Mouse (Mus musculus) lung, postnatal 0 days (tissue): ENCODE results near the gene Zbtb17. TPM values are rescaled to one million over a fixed set of nuclear protein-coding genes. Genes with fewer than 3 reads are reported as not detected.

Source experiments
- ATAC-seq: fragments of 200-750 bp; cut with Nextera tagmentation; 2 replicates; pipeline ENCODE4 v1.8.0; 2017; ENCODE audit warnings: moderate library complexity
- DNase-seq: peaks from one replicate; pipeline ENCODE4 v3.0.0-alpha.2; 2016; ENCODE audit warnings: low spot score
- H3K27ac ChIP-seq: fragments of 300-500 bp; sonication (generic); 2 replicates; pipeline ENCODE4 v1.5.1; 2014; ENCODE audit warnings: antibody characterized with exemption, mild to moderate bottlenecking, low read length, mixed read lengths
- H3K27me3 ChIP-seq: fragments of 300-500 bp; sonication (generic); replicated peaks from 2 replicates; pipeline ENCODE4 v1.6.1; 2014; ENCODE audit warnings: low read length, mixed read lengths; ENCODE audit not compliant: insufficient read depth
- H3K36me3 ChIP-seq: fragments of 300-500 bp; sonication (generic); 2 replicates; pipeline ENCODE4 v1.6.1; 2014; ENCODE audit warnings: low read length, mixed read lengths; ENCODE audit not compliant: insufficient read depth
- H3K4me1 ChIP-seq: fragments of 300-500 bp; sonication (generic); 2 replicates; pipeline ENCODE4 v1.6.1; 2014; ENCODE audit warnings: antibody characterized with exemption, low read depth, low read length, mixed read lengths; ENCODE audit not compliant: insufficient read depth
- H3K4me2 ChIP-seq: fragments of 300-500 bp; sonication (generic); replicated peaks from 2 replicates; pipeline ENCODE4 v1.6.1; 2014; ENCODE audit warnings: low read depth, mild to moderate bottlenecking, low read length, moderate library complexity, mixed read lengths
- H3K4me3 ChIP-seq: fragments of 300-500 bp; sonication (generic); 2 replicates; pipeline ENCODE4 v1.5.1; 2014; ENCODE audit warnings: low read depth, low read length
- H3K9ac ChIP-seq: fragments of 300-500 bp; sonication (generic); replicated peaks from 2 replicates; pipeline ENCODE4 v1.6.1; 2014; ENCODE audit warnings: low read depth, mild to moderate bottlenecking
- H3K9me3 ChIP-seq: fragments of 300-500 bp; sonication (generic); 2 replicates; pipeline ENCODE4 v1.6.1; 2016; ENCODE audit warnings: low read length, mixed read lengths
- CTCF ChIP-seq: IDR thresholded peaks from 2 replicates; pipeline ENCODE4 v1.5.1; 2016; ENCODE audit warnings: antibody characterized with exemption, mild to moderate bottlenecking
- EP300 ChIP-seq: IDR thresholded peaks from 2 replicates; pipeline ENCODE4 v1.6.1; 2016; ENCODE audit warnings: antibody characterized with exemption, mild to moderate bottlenecking, control low read depth
- WGBS: fragments of 180-500 bp; shearing (Covaris S2); extraction: QIAGEN DNeasy Blood & Tissue Kit; methylation state at CpG from one replicate; pipeline ENCODE4 v1.1.7; 2014; 5-methylcytosine and 5-hydroxymethylcytosine counted together
- polyA plus RNA-seq: library from polyadenylated mRNA; unstranded; fragments of >200 nt; fragmentation: Nextera tagmentation; extraction: Ambion mirVana; gene quantifications from 2 replicates; pipeline ENCODE4 v1.2.1, GENCODE M21; 2015

Gene Zbtb17
- polyA plus RNA-seq, 1 experiment from 2014 or later = 14.1 TPM

GRCm38 (mm10) chr4:141456193-141456938, 11.9 kb downstream of the Zbtb17 start:
- no peak for ATAC-seq
- 0 out of 2 replicates have a peak, but pooled peaks cover 5% of the 10 kb centered on the region for H3K36me3 ChIP-seq

DNA sequence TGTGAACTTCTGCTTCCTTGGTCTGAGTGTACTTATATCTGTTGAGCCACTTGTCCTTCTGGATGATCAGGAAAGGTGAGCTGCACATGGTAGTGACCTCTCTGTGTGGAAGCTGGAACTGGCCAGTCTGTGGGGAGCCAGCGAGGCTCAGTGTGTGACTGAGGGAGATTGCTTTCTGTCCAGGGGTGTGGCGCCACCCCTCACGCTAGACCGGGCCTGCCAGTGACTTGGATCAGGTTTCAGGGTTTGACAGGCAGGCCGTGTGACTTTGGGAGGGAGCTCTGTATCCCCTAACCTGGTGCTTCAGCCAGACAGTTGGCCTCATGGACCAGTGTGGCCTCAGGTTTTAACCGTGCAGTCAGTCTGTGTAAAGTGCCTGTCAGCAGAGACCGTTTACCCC, 13.8 kb downstream of the Zbtb17 start:
- Histone ChIP-seq H3K9ac (no peak overlapping the region), H3K4me2 (no peak overlapping the region), H3K4me3 (no peak overlapping the region), H3K9me3 (no peaks in the 10 kb centered on the region), H3K27ac (no peak overlapping the region), H3K4me1 (no peaks in the 10 kb centered on the region), H3K36me3 (no peaks in the 10 kb centered on the region), H3K27me3 (no peaks in the 10 kb centered on the region)
- WGBS = 30% methylated on average over 7 of the region's 7 CpGs
- DNase-seq (peak; percentile 38), ATAC-seq (peak; percentile 48)
- no peak for TF ChIP-seq CTCF
- no peak for TF ChIP-seq EP300

More at GRCm38 (mm10) chr4:141456193-141456938, 11.9 kb downstream of the Zbtb17 start:
- WGBS = 89% methylated on average over 14 of the region's 14 CpGs
- Histone ChIP-seq H3K4me2 (no peak overlapping the region), H3K4me3 (no peak overlapping the region), H3K27ac (no peak overlapping the region), H3K9ac (no peak overlapping the region), H3K4me1 (no peaks in the 10 kb centered on the region), H3K9me3 (no peaks in the 10 kb centered on the region), H3K27me3 (no peaks in the 10 kb centered on the region)
- no peak for DNase-seq
- TF ChIP-seq CTCF (no peak), EP300 (no peak)

DNA sequence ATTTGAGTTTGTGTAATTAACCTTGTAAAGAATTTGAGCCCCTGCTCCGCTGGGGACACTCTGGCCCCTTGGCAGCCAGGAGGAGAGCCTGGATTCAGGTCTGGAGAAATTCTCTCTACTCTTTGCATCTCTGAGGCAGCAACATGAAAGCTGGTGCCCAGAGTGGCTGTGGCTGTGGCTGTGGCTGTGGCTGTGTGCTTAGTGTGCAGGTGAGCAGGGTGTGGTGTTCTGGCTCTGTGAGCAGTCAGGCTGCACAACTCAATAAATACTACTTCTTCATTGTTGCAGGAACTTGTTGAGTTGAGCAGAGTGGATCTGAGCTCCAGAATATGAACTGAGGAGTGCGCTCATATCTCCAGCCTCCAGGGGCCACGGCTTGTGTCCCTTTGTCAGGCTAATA, 14.4 kb downstream of the Zbtb17 start:
- H3K36me3 ChIP-seq = no peaks in the 10 kb centered on the region
- 0 out of 2 replicates have a peak, but pooled peaks have one; percentile 20 for ATAC-seq
- TF ChIP-seq CTCF (no peak), EP300 (no peak)
- no peaks in the 10 kb centered on the region for H3K27me3 ChIP-seq
- no peak overlapping the region for H3K4me3 ChIP-seq
- no peak overlapping the region for H3K27ac ChIP-seq
- H3K9ac ChIP-seq = no peak overlapping the region
- 67% methylated on average over 3 of the region's 3 CpGs for WGBS
- peak; percentile 35 for DNase-seq
- no peaks in the 10 kb centered on the region for H3K4me1 ChIP-seq
- H3K9me3 ChIP-seq = no peaks in the 10 kb centered on the region
- no peak overlapping the region for H3K4me2 ChIP-seq

- no peaks in the 10 kb centered on the region for H3K9me3 ChIP-seq
- no peak overlapping the region for H3K27ac ChIP-seq
- H3K4me3 ChIP-seq = no peak overlapping the region
- peaks cover 7% of the 10 kb centered on the region; the same call in 1 of the 2 replicates for H3K36me3 ChIP-seq
- TF ChIP-seq EP300 (no peak), CTCF (no peak)
- ATAC-seq (no peak), DNase-seq (no peak)
- 87% methylated on average over 9 of the region's 9 CpGs for WGBS
- no peaks in the 10 kb centered on the region for H3K27me3 ChIP-seq
- H3K9ac ChIP-seq = no peak overlapping the region
- H3K4me1 ChIP-seq = no peaks in the 10 kb centered on the region
- H3K4me2 ChIP-seq = no peak overlapping the region
Measured at GRCm38 (mm10) chr4:141459766-141460165, 15.3 kb downstream of the Zbtb17 start.

- Histone ChIP-seq H3K27ac (no peak overlapping the region), H3K27me3 (no peaks in the 10 kb centered on the region), H3K9me3 (no peaks in the 10 kb centered on the region), H3K4me3 (no peak overlapping the region), H3K4me1 (no peaks in the 10 kb centered on the region), H3K4me2 (no peak overlapping the region), H3K36me3 (peaks cover 11% of the 10 kb centered on the region; the same call in 1 of the 2 replicates), H3K9ac (no peak overlapping the region)
- no peak for ATAC-seq
- no peak for DNase-seq
- TF ChIP-seq EP300 = no peak
- no peak for TF ChIP-seq CTCF
- WGBS = 83% methylated on average over 4 of the region's 4 CpGs
Measured at GRCm38 (mm10) chr4:141460481-141460880, 16.0 kb downstream of the Zbtb17 start.

- peak; percentile 37 for DNase-seq
- no peaks in the 10 kb centered on the region for H3K4me1 ChIP-seq
- H3K9me3 ChIP-seq = no peaks in the 10 kb centered on the region
- WGBS = 64% methylated on average over 12 of the region's 12 CpGs
- no peaks in the 10 kb centered on the region for H3K27me3 ChIP-seq
- peaks cover 15% of the 10 kb centered on the region; the same call in 1 of the 2 replicates for H3K36me3 ChIP-seq
- H3K9ac ChIP-seq = no peak overlapping the region
- no peak overlapping the region for H3K27ac ChIP-seq
- no peak overlapping the region for H3K4me3 ChIP-seq
- peak; percentile 20; the same call in 1 of the 2 replicates for ATAC-seq
- H3K4me2 ChIP-seq = no peak overlapping the region
- no peak for TF ChIP-seq CTCF
- no peak for TF ChIP-seq EP300
Measured at GRCm38 (mm10) chr4:141461088-141461487, 16.6 kb downstream of the Zbtb17 start.
